Mouse (Mus musculus) liver, adult 2 months (tissue): ENCODE data around the gene Epha3.

Source experiments
- CTCF ChIP-seq: fragments of 200-500 bp; IDR thresholded peaks from 2 replicates; pipeline ENCODE4 v1.5.1; 2011; ENCODE audit warnings: low read depth, low read length, control low read depth
- POLR2A ChIP-seq: fragments of 200-500 bp; IDR thresholded peaks from 2 replicates; pipeline ENCODE4 v1.6.1; 2011; ENCODE audit warnings: low read length, control low read depth; ENCODE audit not compliant: insufficient read depth; ENCODE audit errors: extremely low read depth

DNA sequence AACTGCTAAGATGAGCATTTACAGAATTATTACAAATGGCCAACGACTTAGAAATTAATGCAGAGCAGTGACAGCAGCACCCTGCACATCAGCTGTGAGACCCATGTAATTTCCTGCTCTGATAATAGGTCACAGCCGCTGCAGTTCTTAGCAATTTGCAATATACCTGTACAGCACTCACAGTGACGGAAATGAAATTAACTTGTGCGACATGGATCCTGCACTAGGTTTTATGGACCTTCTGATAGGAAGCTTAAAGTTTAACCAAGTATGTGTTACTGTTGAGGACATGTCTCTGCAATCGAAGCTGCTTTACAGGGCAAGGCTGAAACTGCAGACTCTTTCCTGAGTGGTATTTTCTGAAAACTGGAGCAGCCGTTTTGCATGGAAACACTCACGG, 80.4 kb downstream of the Epha3 start:
- TF ChIP-seq POLR2A = no peak
- TF ChIP-seq CTCF = no peak
